Mouse (Mus musculus) right cerebral cortex, postnatal 25 days (tissue): Measurements from ENCODE around the gene Zfp398.
A peak's percentile ranks its signal among the peaks of the same experiment; 100 is the strongest.
"Not testable (repeated sequence)": the region's sequence is repeated elsewhere in the genome, so short reads cannot be mapped to it uniquely, and the experiment has no call there.

Source experiments
- DNase-seq: peaks from one replicate; pipeline ENCODE4 v3.0.0; 2022

Zfp398 gene

DNA sequence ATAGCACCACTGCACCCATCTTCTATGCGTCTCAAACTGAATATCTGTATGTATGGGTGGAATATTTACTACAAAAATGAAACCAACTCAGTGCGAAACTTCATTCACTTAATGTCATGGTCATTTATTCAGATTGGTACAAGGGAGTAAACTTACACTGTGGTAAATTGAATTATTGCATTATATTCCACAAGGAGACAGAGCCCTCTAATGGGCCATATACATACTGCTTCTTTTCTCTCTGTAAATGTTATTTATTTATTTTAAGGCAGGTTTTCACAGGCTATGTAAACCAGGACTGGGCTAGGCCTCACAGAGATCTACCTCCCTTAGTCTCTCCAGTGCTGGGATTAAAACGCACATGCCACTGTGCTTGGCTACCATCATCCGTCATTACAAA lies 8.0 kb upstream of the Zfp398 start:
- no peak for DNase-seq

DNA sequence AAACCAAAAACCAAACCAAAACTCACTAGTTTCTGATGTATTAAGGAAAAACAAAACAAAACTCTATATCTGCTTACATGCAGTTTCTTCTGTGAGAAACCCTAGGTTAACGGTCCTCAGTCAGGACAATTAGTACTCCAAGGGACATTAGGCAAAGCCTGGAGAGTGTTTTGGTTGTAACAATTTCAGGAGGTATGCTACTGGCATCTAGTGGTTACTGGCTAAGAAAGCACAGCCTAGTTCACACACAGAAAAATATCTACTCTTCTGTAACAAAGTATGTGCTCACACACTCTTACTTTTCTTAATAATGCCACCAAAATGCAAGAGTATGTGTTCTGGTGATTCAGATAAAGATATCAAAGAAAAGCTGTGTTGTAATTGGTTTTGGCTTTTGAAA lies 6.5 kb upstream of the Zfp398 start:
- no peak for DNase-seq

DNA sequence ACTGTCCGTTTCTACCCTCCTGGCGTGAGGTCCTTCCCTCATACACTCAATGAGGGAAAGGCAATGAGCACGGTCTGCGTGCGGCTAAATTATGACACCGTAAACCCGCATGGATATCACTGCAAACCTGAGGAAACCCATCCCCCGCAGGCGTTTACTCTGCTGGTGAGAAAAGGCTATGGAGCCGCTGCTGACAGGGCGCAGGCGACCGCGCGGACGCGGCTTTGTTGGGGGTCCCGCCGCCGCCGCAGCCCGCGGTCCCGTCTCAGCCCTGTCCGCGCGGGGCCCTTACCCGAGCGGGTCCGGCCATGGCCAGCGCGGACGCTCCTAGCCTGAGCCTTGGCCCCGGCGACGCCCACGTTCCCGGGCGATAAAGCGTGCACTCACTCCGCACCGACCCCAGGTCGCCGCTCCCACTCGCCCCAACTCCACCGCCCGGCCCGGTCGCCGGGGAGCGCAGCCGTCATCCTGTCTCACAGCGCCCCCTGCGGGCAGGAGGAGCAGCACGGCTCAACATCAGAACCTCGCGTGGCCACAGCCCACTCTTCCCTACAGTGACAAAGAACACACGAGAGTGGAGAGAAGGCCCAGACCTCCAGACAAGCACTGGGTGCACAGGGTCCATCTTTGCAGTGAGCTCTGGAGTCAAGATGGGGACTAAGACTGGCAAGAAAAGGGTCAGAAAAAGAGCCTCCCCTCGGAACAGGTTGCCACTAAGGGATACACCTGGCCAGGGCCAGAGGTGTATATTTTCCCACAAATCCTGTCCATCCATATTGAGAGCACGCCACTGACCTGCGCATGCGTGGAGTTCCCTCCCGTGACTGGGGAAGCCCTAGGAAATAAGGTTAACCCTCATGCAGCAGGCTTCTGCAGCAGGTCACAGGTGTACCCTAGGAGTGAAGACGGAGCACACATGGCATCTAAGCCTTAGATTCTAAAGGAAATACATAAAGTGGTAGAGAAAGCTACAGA lies 5.1 kb upstream of the Zfp398 start, which contains the start of gene Zfp786:
TSS of gene Zfp786 (minus strand) at position 764 of the 975 bp plus-strand sequence.
- DNase-seq = peak; percentile 91

DNA sequence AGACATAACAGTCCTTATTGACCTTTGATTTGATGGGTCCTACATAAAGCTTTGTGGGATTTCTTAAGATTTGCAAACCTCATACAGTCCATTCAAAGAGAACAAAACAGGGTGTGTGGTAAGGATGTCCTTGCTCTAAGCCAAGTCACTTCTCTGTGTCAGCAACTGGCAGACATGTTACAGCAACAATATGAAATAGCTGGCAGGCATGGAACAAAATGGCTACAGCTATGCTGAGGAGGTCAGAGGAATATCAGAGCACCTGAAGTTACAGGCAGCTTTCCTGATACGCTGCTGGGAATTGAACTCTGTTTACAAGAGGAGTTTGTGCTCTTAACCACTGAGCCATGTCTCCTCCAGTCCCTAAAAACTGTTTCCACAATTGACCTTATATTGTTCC lies 3.2 kb upstream of the Zfp398 start:
- no peak for DNase-seq

DNA sequence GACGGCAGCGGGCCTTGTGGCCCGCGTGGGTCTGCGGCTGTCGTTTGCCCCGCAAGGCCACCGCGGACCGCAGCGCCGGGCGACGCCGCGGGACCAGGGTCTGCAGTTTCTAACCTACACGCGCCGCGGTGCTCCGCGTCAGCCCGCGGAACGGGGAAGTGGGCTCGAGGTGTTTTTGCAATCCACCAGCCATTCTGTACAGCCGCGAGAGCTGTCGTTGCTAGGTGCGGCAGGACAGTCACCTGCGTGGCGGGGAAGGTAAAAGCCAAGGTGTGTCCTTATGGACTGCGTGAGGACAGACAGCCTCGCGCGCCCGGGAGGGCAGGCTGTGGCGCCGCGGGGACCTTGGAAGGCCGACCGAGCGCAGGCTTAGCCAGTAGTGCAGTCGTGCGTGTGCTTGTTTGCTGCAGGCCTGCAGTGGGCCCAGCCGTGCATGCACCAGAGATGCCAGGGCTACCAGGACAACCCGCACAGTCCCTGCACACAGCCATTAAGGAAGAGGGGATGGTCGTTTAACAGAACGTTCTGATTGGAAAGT lies 592 bp downstream of the Zfp398 start:
- DNase-seq = peak; percentile 73

DNA sequence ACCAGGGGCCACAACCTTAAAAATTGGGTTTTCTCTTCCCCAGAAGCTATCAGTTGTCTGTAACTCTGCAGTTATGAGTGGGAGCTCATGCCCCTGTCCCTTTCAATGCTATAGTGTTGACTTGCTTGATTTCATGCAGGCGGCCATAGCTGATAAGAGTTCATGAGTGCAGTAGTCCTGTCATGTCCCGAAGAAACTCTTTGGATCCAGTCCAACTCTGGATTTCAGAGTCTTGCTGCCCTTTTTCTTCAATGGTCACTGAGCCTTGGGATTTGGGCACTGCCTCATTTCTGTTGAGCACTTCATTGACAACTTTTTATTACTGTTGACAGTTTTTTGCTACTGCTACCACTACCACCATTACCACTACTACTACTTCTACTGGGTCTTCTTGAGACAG lies 2.2 kb downstream of the Zfp398 start:
- DNase-seq = no peak

DNA sequence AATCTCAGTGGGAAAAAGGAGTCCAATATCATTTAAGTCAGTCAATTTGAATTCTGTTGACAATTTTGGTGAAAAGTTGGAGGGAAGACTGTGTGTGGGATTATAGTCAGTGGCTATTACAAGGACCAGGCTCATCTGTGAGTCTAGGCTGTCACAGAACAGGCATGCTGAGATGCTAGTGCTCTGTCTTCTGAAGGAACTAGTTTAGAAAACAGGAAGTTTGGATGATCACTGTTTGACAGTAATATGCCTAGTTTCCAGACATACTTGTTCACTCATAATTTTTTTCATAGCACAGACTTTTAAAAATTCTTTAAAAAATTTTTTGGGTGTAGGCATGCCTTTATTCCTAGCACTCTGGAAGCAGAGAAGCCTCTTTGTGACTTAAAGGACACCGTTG lies 5.6 kb downstream of the Zfp398 start:
- no peak for DNase-seq

DNA sequence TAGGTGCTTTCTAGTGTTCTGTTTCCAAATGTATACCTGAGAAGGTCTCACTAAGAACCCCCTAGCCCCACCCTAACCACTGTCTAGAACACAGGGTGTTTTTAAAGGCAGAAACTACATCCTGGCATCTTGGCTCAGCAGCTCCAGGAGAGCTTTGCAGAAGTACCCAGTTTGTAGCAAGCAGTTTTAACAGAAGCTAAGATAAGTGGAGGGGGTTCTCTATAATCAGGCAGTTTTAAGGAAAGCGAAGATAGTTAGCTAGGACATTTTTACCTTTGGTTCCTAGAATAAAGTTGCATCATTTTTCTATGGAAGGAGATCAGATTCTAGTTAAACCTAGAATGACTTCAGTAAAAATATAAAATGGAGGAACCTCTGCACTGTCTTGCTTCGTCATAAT lies 6.4 kb downstream of the Zfp398 start:
- DNase-seq = no peak

DNA sequence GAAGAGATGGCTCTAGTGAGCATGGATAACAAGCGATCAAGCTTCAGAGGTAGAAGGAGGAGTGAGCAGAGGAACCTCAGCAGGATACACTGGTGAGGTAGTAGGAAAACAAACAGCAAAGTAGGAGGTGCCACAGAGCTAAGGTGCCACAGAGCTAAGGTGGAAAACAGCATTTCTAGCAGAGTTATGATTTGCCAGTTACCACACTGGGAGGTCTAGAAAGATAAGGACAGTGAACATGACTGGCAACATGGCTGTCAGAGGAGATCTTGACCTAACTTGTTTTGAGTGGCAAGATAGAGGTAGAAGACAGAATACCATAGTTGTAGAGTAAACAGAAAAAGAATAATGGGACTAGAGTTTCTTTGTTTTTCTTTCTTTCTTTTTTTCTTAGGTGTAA lies 6.9 kb downstream of the Zfp398 start:
- DNase-seq = no peak

DNA sequence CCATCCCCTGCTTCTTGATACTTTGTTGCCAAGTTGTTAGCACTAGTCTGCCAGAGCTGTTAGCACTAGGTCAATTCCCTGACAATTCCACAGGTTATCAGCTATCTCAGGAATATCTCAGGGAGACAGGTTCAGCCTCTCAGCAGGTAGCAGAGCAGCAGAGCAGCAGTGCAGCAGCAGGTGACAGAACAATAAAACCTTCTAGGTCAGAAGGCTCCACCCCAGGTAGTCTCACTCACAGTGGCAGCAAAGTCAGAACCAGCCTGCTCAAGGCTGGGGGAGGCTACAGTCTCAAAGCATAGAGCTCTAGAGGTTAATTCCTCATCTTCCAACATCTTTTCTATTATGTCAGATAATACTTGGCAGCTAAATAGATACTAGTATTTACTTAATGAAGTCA lies 10.3 kb downstream of the Zfp398 start:
- DNase-seq = no peak

DNA sequence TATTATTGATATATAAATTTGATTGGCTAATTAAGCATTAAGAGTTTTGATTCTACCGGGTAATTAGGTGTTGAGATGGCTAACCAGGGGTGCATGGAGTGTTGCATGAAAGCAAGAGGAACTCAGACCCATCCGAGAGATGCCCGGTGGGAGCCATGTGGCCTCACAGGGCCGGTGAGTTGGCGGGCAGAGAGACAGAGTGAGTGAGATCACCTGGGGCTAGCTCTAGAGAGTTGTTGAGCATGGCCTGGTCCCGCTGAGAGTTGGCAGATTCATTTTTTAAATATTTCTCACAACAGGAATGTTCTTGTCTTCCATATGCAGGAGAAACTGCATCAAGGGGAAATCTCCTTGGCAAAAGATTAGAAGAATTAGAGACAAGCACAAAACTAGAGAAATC lies 21.8 kb downstream of the Zfp398 start:
- no peak for DNase-seq

DNA sequence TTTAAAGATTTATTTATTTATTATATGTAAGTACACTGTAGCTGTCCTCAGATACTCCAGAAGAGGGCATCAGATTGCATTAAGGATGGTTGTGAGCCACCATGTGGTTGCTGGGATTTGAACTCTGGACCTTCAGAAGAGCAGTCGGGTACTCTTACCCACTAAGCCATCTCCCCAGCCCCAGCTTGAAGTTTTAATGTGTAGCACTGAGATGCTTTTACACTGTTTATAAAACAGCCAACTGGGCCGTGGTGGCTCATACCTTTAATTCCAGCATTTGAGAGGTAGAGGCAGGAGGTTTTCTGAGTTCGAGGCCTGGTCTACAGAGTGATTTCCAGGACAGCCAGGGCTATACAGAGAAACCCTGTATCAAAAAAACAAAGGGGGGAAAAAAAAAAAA lies 22.3 kb downstream of the Zfp398 start:
- DNase-seq = not testable (repeated sequence)

DNA sequence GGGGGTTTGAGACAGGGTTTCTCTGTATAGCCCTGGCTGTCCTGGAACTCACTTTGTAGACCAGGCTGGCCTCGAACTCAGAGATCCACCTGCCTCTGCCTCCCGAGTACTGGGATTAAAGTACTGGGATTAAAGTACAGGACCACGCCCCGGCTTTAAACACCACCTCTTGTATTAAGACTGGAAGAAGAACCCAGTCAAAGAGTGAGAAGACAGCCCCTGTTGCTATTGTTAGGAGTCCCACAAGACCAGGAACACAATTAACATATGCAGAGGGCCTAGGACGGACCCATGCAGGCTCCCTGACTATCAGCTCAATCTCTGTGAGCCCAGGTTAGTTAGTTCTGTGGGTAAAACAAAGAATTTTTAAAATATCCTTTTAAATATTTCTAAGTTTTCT lies 36.8 kb downstream of the Zfp398 start:
- DNase-seq = no peak

DNA sequence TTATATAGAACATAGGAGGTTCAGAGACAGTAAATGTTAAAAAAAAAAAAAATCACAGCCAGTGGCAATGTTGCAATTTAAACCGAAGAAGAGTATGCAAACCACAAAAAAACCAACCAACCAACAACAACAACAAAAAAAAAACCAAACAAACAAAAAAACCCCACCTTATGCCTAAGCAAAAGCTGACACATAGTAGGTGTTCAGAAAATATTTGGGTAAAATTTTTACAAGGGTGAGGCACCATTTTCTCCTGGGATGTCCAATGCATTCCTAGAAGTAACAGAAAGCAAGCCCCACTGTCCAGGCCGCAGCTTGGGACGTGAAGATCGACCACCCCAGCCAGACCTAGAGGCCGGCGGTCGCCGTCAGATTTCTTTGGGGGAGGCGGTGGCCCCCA lies 41.6 kb downstream of the Zfp398 start, which contains the start of gene Zfp282:
TSS of gene Zfp282 (plus strand) at position 147 of the 400 bp plus-strand sequence.
- no peak for DNase-seq

DNA sequence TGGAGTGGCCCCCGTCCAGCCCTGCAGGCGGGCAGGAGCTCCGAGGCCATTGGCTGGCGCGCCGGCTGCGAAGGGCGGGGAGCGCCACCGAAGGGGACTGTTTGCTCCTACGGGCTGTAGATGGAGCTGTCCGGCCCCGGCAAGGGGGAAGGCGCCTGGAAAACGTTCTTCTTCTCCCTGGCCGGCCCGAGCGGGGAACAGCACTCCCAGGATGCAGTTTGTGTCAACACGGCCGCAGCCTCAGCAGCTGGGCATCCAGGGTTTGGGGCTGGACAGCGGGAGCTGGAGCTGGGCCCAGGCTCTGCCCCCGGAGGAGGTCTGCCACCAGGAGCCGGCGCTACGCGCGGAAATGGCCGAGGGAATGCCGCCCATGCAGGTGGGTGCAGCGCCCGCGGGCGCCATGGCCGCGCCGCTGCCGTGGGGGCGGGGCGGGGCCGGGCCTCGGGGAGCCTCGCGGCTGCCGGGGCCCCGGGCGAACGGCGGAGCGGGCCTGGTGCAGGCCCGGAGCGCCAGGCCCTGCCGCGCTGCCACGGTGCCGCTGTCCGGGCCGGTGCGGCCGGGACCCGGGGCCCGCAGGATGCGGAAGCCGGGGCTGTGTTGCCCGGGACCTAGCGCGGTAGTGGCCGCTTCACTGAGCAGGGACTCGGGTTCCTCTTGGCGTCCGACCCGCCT lies 42.1 kb downstream of the Zfp398 start:
- peak; percentile 91 for DNase-seq

DNA sequence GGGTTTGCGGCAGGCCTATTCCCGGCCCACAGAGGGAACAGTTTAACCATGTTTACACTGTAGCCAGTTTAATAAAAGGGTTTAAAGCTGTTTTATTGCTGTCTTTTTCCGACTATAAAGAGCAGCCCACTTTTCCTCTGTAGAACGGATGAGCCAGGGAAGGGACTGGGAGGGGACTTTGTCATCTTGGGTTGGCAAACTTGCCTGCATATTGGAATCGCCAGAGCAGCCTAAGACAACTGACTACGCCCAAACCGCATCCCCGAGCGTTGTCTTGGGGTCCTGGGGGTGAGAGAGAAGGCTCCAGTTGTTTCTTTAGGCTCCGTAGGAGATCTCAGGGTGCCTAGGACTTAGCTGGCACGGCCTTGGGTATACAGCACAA lies 42.7 kb downstream of the Zfp398 start:
- DNase-seq = no peak

DNA sequence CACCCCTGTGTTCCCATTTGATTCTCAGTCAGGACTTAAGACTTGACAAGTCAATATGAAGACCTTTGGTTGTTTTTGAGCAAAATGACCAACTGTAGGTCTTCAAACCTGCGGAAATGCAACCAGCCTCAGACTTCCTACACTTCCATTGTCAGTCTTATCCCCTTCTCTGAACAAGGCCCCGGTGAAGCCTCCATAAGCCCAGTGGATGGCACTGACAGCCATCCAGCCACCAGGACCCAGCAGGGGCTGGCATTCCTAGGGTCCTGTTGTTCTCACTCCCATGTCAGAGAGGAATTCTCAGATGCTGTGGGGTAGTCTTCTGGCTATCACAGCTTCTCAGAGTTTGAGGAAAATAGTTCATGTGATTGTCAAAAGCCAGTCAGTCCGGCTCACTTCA lies 43.1 kb downstream of the Zfp398 start:
- no peak for DNase-seq

DNA sequence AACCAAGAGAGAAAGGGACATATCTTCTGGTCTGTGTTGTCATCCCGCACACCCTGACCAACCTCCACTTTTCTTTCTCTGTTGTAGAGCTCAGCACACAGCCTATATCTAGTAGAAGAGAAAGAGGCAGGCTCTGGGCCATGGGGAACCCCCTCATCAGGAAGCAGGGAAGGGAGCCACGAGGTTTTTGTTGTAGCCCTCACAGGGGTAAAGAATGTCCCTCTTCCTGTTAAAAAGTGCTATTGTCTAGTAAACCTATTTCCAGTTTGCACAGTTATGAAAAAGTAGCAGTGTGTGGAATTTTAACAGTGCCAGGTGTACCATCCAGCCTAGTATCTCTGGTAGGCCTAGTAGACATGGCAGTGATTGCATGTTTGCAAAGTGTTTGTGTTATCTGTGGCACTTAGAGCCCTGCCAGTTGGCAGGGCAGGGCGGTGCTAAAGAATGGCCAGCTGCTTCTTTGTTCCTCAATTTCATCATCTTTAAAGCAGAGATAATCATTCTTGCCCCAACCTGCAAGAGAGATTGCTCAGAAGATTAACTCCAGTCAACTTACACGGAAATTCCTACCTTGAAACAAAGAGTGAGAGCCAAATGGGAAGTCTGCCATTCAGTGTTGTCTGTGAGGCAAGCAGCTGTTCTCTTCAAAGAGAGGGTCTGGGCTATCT lies 43.7 kb downstream of the Zfp398 start:
- DNase-seq = no peak

DNA sequence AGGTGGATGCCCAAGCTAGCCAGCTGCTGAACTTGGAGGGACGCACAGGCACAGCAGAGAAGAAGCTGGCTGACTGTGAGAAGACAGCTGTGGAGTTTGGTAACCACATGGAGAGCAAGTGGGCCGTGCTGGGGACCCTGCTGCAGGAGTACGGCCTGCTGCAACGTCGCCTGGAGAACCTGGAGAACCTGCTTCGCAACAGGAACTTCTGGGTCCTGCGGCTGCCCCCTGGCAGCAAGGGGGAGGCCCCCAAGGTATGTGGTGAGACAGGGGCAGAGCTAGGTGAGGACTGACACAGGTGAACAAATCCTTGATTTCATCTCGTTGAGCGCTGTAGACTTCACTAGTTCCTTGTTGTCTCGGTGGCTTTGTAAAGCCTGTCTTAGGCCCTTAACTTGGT lies 44.7 kb downstream of the Zfp398 start:
- no peak for DNase-seq

DNA sequence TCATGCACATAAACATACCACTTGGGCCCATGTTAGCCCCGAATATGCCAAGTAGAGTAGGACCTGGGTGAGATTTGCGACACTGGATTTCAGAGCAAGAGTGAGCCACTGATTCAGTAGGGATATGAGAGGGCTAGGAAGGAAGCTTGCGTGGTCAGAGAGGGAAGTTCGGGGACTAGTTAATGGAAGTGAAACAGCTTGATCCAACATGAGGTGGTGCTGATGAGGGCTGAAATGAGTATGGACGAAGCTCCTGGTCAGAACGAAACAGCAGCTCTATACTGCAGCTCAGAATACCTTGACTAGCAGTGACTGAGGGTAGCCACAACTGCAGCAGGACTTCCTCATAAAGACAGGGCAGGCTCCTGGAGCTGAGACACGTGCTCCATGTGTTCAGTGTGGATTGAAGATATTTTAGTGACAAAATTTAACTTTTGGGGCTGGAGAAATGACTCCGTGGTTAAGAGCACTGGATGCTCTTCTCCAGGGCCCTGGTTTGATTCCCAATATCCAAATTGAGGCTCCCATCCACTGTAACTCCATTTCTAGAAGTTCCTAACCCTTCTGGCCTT lies 53.4 kb downstream of the Zfp398 start:
- no peak for DNase-seq

DNA sequence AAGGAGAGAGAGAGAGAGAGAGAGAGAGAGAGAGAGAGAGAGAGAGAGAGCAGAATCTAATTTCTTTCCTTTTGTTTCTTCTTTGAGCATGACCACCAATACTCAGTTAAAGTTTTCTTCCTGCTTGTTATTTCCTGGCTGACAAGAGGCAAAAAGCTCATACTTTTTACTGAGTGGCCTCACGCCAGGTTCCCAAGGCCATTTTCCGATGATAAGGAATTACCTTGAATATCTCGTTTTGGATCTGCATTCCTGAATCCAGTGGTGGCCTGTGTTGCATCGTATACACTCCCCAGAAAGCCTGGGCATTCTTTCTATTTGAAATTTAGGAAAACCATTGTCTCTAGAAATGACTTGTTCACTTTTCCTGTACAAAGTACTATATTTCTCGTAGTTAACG lies 64.0 kb downstream of the Zfp398 start:
- no peak for DNase-seq

DNA sequence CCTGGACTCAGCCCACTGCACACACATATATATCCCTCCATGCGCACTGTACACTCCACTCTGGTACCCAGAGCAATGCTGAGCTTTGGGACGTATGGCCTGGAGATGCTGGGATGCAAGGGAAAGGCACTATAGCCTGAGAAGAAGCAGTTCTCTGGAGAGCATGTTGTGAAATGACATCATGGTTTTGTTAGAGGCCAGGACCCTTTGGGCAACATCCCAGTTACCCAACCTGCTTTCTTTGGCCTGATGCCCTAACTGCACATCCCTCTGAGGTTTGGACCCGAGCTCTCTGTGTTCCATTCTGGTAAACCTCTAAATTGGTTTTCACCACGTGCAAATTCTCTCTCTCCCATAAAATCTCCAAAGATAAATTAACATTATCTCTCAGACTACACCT lies 68.1 kb downstream of the Zfp398 start:
- DNase-seq = no peak

DNA sequence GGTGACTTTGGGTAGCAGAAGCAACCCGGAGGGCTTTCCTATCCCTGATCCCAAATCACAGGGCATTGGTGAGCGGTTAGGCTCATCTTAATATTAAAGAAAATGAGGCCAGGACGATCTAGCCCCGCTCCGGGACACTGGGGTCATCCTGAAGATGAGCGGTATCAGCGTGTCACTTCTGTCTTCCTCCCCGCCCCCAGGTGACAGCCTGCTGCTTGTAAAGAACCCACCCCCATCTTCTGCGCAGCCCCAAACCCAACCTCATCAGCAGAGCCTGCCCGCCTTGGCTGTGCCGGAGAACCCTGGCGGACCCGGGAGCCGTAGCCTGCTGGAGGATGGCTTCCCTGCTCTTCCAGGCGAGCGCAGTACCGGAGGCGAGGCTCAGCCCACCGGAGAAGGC lies 68.9 kb downstream of the Zfp398 start:
- no peak for DNase-seq
